Mouse (Mus musculus) right cerebral cortex, postnatal 4 days (tissue): Measurements from ENCODE around the gene Tmem150a.
A peak's percentile ranks its signal among the peaks of the same experiment; 100 is the strongest.

Experiments
- DNase-seq: peaks from one replicate; pipeline ENCODE4 v3.0.0-alpha.2; 2022

The Tmem150a gene

GRCm38 (mm10) chr6:72352636-72353405 lies 2.4 kb upstream of the Tmem150a start:
- no peak for DNase-seq

DNA sequence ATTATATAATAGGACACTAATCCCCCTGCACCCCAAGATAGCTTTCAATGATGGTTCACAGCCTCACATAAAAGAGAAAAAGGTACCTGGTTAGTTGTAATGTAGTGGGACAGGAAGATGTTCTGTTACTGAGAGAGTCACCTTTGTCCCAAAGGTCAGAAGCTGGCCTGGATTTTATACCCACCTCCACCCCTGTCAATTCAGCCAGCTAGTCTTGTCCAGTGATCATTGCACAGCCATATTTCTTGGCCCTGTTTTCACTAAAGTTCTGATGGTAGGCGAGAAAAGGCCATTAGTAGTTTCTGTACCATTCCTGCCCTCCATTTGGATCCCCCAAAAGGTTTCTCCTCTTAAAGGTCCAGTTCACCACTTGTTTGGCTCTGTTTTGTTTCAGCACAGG lies 1.2 kb upstream of the Tmem150a start:
- DNase-seq, result no peak

GRCm38 (mm10) chr6:72356001-72356532 lies 820 bp downstream of the Tmem150a start:
- DNase-seq, result no peak

DNA sequence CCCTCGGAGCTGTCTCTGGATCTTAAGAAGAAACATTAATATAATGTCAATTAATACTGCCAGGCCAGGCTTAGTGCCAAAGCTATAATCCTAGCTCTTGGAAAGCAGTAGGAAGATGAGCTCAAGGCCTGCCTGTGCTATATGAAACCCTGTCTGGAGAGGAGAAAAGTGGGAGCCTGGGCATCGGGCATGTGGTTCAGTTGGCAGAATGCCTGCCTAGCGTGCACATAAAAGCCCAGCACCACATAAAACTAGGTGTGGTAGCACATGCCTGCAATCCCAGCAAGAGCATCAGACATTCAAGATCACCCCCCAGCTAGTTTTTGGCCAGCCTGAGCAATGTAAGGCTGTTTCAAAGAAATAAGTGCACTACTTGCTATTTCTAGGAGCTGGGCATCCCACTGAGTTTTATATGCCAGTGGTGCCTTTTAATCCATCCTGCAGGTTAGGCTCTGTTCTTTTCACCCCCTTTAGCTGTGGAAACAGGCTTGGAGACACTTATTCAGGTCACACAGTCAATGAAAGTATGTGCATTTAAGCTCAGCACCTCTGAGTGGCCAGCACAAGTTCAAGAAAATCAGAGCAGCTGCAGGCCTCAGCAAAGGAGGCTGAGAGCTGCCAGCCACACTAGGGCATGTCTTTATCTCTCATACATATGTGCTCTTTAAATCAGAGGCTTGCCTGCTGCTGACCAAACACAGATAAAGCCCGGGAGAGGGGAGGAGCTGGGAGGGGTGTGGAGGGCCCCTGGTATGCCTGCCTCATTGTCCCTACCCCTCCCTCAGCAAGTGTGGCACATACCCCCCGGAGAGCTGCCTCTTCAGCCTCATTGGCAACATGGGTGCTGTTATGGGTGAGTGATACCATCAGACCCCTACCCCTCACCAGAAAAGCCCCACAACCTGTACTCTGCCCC lies 2.2 kb downstream of the Tmem150a start:
- DNase-seq, result no peak

- no peak for DNase-seq
Observed at GRCm38 (mm10) chr6:72358086-72358764, 3.0 kb downstream of the Tmem150a start.

DNA sequence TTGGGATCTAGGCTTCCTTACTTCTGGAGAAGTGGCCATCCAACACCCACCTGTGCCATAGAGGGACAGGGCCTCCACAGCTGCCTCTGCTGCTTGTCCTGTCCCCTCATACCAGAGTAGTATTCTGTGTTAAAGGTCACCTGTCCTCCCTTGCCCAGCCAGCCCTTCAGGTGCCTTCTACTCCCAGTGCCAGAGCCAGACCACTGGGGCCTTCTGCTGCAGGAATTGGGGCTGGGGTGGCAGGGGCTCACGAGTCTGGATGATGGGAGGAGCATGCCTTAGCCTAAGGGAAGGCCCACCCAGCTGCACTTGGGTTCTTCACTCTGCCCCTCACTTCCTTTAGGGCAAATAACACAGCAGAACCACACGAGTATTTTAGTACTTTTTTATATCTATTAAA lies 4.1 kb downstream of the Tmem150a start:
- DNase-seq, result no peak

DNA sequence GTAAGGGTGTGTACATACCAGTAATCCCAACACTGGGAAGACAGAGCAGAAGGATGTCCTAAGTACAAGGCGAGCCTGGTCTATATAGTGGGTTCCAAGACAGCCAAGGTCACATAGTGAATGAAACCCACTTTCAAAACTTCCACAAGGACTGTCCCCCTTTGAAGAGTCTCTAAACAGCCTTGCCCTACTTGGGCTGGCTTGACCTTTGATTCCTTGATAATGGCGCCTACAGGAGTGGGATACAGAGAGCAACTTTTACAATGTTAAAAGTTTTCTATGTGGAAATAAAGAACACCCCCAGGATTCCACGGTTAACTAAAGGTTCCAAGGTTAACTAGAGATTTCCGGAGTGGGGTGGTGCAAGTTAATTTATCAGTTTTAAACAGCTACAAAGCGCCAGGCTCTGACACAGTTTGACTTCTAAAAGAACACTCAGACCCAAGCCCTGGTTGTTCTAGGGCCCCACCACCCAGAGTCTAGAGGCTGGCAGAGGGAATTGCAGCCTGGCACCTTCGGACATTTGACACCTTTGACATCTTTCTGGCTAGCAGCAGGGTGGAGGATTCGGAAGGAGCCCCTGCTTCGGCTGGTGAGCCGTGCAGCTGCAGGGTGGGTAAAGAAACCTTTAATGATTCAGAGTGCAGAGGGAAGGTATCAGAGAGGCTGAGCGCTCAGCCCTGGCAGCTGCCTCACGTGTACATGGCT lies 4.8 kb downstream of the Tmem150a start:
- no peak for DNase-seq

- DNase-seq, result no peak
Observed at GRCm38 (mm10) chr6:72360599-72360935, 5.3 kb downstream of the Tmem150a start.

- DNase-seq, result no peak
Observed at GRCm38 (mm10) chr6:72361121-72361551, 5.9 kb downstream of the Tmem150a start.

DNA sequence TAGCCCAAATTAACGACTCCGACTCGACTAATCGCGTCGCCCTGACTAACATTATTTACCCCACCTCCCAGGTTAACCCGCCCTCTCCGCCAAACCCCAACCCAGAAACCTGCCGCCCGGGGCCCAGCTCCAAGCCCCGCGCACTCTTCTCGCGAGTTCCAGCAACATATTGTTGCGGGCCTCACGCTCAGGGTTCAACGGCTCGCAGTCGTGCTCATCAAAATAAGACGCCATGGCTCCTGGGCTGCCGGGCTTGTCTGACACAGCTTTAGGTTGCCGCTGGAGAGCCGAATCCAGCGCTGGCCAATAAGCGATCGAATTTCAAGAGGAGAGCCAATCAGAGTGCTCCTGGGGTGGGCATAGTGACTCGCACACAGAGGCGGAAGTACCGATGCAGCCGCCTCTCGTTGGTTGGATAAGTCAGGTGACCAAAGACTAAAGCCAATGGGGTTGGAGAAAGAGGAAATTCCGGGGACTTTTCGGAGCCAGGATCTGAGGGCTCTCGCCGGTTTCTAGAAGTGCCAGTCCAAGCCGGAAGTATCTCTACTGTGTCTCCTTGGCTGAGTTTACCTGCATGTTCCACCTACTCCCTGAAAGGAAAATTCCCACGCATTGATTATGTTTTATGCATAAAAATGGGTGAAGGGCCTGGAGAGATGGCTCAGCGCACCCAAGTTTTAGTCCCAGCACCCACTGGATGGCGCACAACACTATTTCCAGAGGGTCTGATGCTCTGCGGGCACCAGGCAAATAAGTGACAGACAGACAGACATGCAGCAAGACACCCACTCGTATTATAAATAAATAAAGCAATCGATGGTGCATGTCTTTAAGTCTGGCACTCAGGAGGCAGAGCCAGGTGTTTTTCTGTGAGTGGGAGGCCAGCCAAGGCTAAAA lies 7.1 kb downstream of the Tmem150a start:
- DNase-seq, result peak; percentile 86

DNA sequence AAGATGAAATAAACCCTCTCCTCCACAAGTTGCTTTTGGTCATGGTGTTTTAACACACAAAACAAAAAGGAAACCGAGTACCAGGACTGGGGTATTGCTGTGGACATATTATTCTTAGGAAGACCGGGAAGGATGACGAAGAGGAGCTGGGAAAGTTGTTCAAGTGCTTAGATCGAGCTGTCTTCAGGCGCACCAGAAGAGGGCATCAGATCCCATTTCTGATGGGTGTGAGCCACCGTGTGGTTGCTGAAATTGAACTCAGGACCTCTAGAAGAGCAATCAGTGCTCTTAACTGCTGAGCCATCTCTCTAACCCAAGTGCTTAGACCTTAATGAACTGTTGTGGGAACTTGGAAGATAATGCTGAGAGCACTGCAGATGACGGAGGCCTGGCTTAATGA lies 8.8 kb downstream of the Tmem150a start:
- DNase-seq, result no peak

GRCm38 (mm10) chr6:72364985-72365384 lies 9.7 kb downstream of the Tmem150a start:
- DNase-seq, result no peak

DNA sequence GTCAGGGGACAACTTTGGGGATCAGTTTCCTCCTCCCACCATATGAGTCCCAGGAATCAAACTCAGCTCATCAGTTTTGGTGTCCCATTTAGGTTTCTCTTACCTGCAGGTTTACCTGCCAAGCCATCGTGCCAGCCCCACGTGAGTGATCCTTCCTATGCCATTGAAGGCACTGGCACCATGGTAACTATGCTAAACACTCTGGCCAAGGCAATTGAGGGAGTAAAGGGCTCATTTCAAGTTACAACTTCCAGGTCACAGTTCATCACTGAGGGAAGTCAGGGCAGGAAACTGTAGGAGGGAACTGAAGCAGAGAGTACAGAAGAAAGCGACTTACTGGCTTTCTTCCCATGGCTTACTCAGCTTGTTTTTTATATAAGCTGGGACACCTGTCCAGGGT lies 11.1 kb downstream of the Tmem150a start:
- no peak for DNase-seq

- DNase-seq, result no peak
Observed at GRCm38 (mm10) chr6:72366844-72367443, 11.7 kb downstream of the Tmem150a start, which contains the start of gene Rnf181. Rnf181 (minus strand) TSS chr6:72366956.

- no peak for DNase-seq
Observed at GRCm38 (mm10) chr6:72367460-72367974, 12.3 kb downstream of the Tmem150a start.

DNA sequence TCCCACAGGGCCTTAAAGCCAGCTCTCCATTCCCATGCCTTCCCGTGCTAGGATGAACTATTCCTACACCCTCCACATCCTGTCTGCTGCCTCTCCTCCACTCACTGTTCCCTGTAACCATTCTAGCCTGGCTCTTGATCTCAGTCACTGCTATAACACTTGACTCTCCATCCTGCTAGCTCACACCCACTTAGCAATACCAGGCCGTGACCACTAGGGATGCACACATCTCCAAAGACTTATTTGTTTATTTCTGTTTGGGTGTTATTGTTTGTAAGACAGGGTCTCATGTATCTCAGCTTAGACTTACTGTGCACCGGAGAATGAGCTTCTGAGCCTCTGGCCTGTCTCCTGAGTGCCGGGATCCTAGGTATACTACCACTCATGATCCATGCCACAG lies 14.3 kb downstream of the Tmem150a start:
- no peak for DNase-seq

DNA sequence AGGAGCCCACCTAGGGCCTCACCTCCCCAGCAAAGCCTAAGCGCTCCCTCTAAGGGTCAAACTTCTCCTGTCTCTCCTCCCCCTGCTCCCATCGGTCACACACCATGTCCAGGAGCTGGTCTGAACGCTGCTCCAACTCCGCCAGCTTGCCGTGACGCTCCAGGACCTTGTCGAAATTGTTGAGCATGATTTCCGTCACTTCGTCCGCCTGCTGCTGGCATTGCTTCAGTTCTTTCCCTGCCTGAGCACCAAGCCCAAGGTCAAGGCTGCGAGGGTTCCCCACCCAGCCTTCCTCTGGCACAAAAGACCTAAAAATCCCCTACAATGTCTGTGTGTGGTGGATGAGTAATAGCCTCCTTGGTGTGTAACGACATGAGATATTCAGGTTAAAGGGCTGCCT lies 14.8 kb downstream of the Tmem150a start:
- no peak for DNase-seq

- no peak for DNase-seq
Observed at GRCm38 (mm10) chr6:72371147-72371546, 15.9 kb downstream of the Tmem150a start.

DNA sequence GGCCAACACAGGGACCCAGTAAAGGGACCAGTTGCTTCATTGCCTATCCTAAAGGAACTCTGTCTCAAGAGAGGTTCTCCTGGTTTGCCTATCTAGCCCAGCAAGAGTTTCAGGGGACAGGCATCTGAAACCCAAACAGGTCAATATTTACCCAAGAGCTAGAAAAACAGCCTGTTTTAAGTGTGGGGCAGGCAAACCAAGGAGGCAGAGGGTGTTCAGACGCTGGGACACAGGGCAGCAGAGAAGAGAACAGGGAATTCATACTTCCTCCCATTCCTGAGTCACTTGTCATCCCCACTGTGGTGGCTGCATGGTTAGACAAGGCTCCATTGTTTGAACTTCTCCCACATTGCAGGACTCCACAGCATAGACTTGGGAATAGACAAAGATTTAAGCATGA lies 16.3 kb downstream of the Tmem150a start:
- DNase-seq, result no peak

GRCm38 (mm10) chr6:72373184-72373583 lies 17.9 kb downstream of the Tmem150a start:
- no peak for DNase-seq

DNA sequence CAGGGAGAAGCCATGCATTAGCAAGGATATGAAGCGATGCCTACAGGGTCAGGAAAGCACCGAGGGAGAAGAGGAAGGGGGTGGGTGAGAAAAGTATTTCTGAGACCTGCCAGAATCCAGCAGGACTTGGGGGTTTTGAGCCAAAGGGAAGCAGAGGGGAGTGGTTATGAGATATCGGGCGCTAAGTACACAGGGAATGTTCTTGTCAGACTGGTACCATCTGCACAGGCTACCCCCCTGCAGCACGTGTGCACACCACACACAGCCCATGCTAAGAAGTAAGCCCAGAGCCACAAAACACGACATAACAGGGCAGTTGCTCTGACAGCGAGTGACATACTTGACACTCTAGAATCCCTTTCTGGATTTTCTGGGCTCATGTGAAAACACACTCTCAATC lies 19.0 kb downstream of the Tmem150a start:
- DNase-seq, result no peak
